Mouse (Mus musculus): ENCODE measurements around the gene Xpo4.
A peak's percentile ranks its signal among the peaks of the same experiment; 100 is the strongest.
"Not testable (repeated sequence)": the region's sequence is repeated elsewhere in the genome, so short reads cannot be mapped to it uniquely, and the experiment has no call there.

The Xpo4 gene

GRCm38 (mm10) chr14:57679958-57680535, 14.8 kb upstream of the Xpo4 start:
- DNase-seq (ENCODE audit: extremely low spot score) = peak; percentile 80

GRCm38 (mm10) chr14:57679523-57679922, 14.3 kb upstream of the Xpo4 start:
- DNase-seq (ENCODE audit: extremely low spot score) = no peak

- no peak for DNase-seq (ENCODE audit: extremely low spot score)
Measured at GRCm38 (mm10) chr14:57675481-57675880, 10.3 kb upstream of the Xpo4 start.

GRCm38 (mm10) chr14:57665628-57665950, 359 bp upstream of the Xpo4 start:
- no peak for DNase-seq (ENCODE audit: extremely low spot score)

- DNase-seq (ENCODE audit: extremely low spot score) = peak; percentile 51
Measured at GRCm38 (mm10) chr14:57664311-57664821, 864 bp downstream of the Xpo4 start.

GRCm38 (mm10) chr14:57663630-57664029, 1.6 kb downstream of the Xpo4 start:
- DNase-seq (ENCODE audit: extremely low spot score) = no peak

GRCm38 (mm10) chr14:57658301-57658700, 6.9 kb downstream of the Xpo4 start:
- no peak for DNase-seq (ENCODE audit: extremely low spot score)

- DNase-seq (ENCODE audit: extremely low spot score) = no peak
Measured at GRCm38 (mm10) chr14:57657500-57657899, 7.7 kb downstream of the Xpo4 start.

- not testable (repeated sequence) for DNase-seq (ENCODE audit: extremely low spot score)
Measured at GRCm38 (mm10) chr14:57656519-57656918, 8.7 kb downstream of the Xpo4 start.

- DNase-seq (ENCODE audit: extremely low spot score) = no peak
Measured at GRCm38 (mm10) chr14:57649501-57649900, 15.7 kb downstream of the Xpo4 start.

GRCm38 (mm10) chr14:57646155-57646554, 19.1 kb downstream of the Xpo4 start:
- no peak for DNase-seq (ENCODE audit: extremely low spot score)

GRCm38 (mm10) chr14:57639153-57639552, 26.1 kb downstream of the Xpo4 start:
- no peak for DNase-seq (ENCODE audit: extremely low spot score)

- DNase-seq (ENCODE audit: extremely low spot score) = peak; percentile 18
Measured at GRCm38 (mm10) chr14:57634141-57634540, 31.1 kb downstream of the Xpo4 start.

GRCm38 (mm10) chr14:57629595-57629994, 35.6 kb downstream of the Xpo4 start:
- no peak for DNase-seq (ENCODE audit: extremely low spot score)

- no peak for DNase-seq (ENCODE audit: extremely low spot score)
Measured at GRCm38 (mm10) chr14:57622934-57623333, 42.3 kb downstream of the Xpo4 start.

- no peak for DNase-seq (ENCODE audit: extremely low spot score)
Measured at GRCm38 (mm10) chr14:57621699-57622098, 43.5 kb downstream of the Xpo4 start.

GRCm38 (mm10) chr14:57620598-57621236, 44.5 kb downstream of the Xpo4 start:
- DNase-seq (ENCODE audit: extremely low spot score) = no peak

GRCm38 (mm10) chr14:57619487-57619886, 45.7 kb downstream of the Xpo4 start:
- DNase-seq (ENCODE audit: extremely low spot score) = peak; percentile 42

- DNase-seq (ENCODE audit: extremely low spot score) = no peak
Measured at GRCm38 (mm10) chr14:57617675-57618074, 47.6 kb downstream of the Xpo4 start.

GRCm38 (mm10) chr14:57616339-57616965, 48.8 kb downstream of the Xpo4 start:
- DNase-seq (ENCODE audit: extremely low spot score) = no peak

GRCm38 (mm10) chr14:57615828-57616227, 49.4 kb downstream of the Xpo4 start:
- DNase-seq (ENCODE audit: extremely low spot score) = no peak

GRCm38 (mm10) chr14:57611034-57611433, 54.2 kb downstream of the Xpo4 start:
- no peak for DNase-seq (ENCODE audit: extremely low spot score)

GRCm38 (mm10) chr14:57609816-57610329, 55.4 kb downstream of the Xpo4 start:
- DNase-seq (ENCODE audit: extremely low spot score) = no peak

Measured in embryo, embryonic 9.5 days (tissue).